9 mouse cellular contexts compared by ENCODE assay signal in the genomic region with DNA sequence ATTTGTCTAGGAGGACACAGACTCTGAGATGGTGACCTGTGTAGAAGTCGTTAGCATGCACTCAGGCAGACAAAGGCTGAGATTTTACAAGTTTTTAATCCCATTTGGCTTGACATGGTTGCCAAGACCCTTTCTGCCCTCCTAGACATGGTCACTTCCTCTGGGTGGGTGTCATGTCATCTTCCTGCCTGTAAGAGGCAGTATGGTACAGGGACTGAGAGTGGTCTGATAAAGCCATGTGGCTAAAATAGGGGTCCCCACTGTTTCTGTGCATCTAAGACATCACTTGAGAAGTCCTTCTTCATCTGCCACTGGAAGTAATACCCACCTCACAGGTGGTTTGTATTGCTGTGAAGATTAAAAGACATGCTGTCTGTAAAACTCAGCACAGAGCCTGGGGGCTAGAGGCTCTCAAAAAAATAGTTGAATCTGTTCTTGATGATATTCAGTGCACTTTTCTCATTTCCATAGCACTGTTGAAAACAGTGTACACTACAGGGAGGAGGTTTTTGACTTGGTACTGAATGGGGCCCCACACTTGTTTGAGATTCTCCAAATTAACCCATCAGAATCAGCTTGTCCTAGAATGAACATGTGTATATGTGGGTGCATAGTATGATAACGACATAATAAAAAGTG. TPM values are rescaled to one million over a fixed set of nuclear protein-coding genes. Genes with fewer than 3 reads are reported as not detected.
DNase-seq lines count a peak whose midpoint lies in the region; ATAC-seq and TF ChIP-seq lines count a peak whose summit lies in the region.
"Had no signal": no experiment of that assay in that cellular context is flagged by ENCODE, and none has a peak within 500 bp of the region (broad histone marks: within the 10 kb centered on the region; RNA-seq: fewer than 3 reads in every experiment).

No protein-coding gene starts in this region.

- no peaks in the 10 kb centered on the region for H3K27me3 ChIP-seq in kidney, adult 2 months (replicated peaks; ENCODE audit: control insufficient read depth, insufficient read depth, low read length)
- H3K27me3 ChIP-seq in midbrain, embryonic 16.5 days (ENCODE audit: control insufficient read depth, insufficient read depth, low read depth, low read length) = no peaks in the 10 kb centered on the region

- TF ChIP-seq POLR2A in kidney, adult 2 months (IDR thresholded peaks at IDR 0.05; ENCODE audit: low read depth, low read length) = no peak

- no peaks in the 10 kb centered on the region for H3K9me3 ChIP-seq in midbrain, embryonic 16.5 days (replicated peaks; ENCODE audit: control insufficient read depth, low read length, poor library complexity, severe bottlenecking)

- ATAC-seq in midbrain, embryonic 16.5 days = peak; percentile 76

- 56% methylated on average over 2 of the region's 2 CpGs for WGBS in kidney, adult 2 months
- WGBS in midbrain, embryonic 16.5 days = 40% methylated on average over 2 of the region's 2 CpGs

- TF ChIP-seq CTCF in kidney, adult 2 months (conservative IDR thresholded peaks at IDR 0.05; ENCODE audit: insufficient read depth, insufficient read length, low read depth, low read length) = peak; percentile 65; the same call in 1 of the 2 replicates

- no peak overlapping the region for H3K4me3 ChIP-seq in kidney, adult 2 months (ENCODE audit: insufficient read depth, low read depth, low read length)
- H3K4me3 ChIP-seq in midbrain, embryonic 16.5 days (ENCODE audit: low read depth, low read length) = no peak overlapping the region

- no peak overlapping the region for H3K4me2 ChIP-seq in midbrain, embryonic 16.5 days (ENCODE audit: low read length)

- no peaks in the 10 kb centered on the region for H3K36me3 ChIP-seq in kidney, adult 2 months (ENCODE audit: control insufficient read depth, insufficient read depth, low read length)
- H3K36me3 ChIP-seq in midbrain, embryonic 16.5 days (ENCODE audit: control insufficient read depth, insufficient read depth, low read length) = no peaks in the 10 kb centered on the region
- H3K36me3 ChIP-seq: G1E had no signal

- peak; percentile 73 to 75 for DNase-seq in cerebellum, postnatal 14 days
- no peak for DNase-seq in cerebellum, adult 11-12 months
- DNase-seq in thymus, postnatal 14 days = peak; percentile 6
- DNase-seq in thymus, postnatal 4 days = no peak
- DNase-seq in kidney, adult 2 months = peak; percentile 34
- DNase-seq in T-cell, adult 2 months (ENCODE audit: low spot score) = no peak
- no peak for DNase-seq in right cerebral cortex, postnatal 36 days (ENCODE audit: low spot score in 2 of 2)

- H3K27ac ChIP-seq in kidney, adult 2 months (ENCODE audit: insufficient read depth, low read depth, low read length) = no peak overlapping the region
- H3K27ac ChIP-seq in midbrain, embryonic 16.5 days (ENCODE audit: low read length) = no peak overlapping the region

- H3K9ac ChIP-seq in midbrain, embryonic 16.5 days (ENCODE audit: low read depth, low read length) = no peak overlapping the region

- H3K4me1 ChIP-seq in kidney, adult 2 months (ENCODE audit: control insufficient read depth, insufficient read depth, low read length) = no peaks in the 10 kb centered on the region; the same call in 1 of the 2 replicates
- no peaks in the 10 kb centered on the region for H3K4me1 ChIP-seq in midbrain, embryonic 16.5 days (ENCODE audit: control insufficient read depth, insufficient read depth, low read length)

RNA-seq across cellular contexts. Expression of a gene that starts 5.3 kb away (rescaled TPM):
- polyA plus RNA-seq in kidney, adult 2 months (2012; rRNA removed) = 10.2 and 10.6 TPM in 2 replicates
- polyA plus RNA-seq in midbrain, embryonic 16.5 days (2015; fragmentation: Nextera tagmentation; extraction: Ambion mirVana) = 143 and 147 TPM in 2 replicates
- polyA plus RNA-seq: G1E had no signal

Comparison
In these comparisons a context has a peak if more than half of its experiments do, and no peak if none do; other contexts are left out.
1. DNase-seq: peak in cerebellum, postnatal 14 days (2 of 2), thymus, postnatal 14 days (single experiment) and kidney, adult 2 months (single experiment); none in cerebellum, adult 11-12 months (single experiment), thymus, postnatal 4 days (single experiment), T-cell, adult 2 months (single experiment) and right cerebral cortex, postnatal 36 days (0 of 2).
2. RNA of a gene that starts 5.3 kb away (polyA plus RNA-seq): 143 to 147 TPM in midbrain, embryonic 16.5 days; 10.2 to 10.6 TPM in kidney, adult 2 months; every median in the first group is over 10 times any median in the second.